Mouse (Mus musculus): ENCODE results near the gene Ptbp1. TPM values are rescaled to one million over a fixed set of nuclear protein-coding genes. Genes with fewer than 3 reads are reported as not detected.

The Ptbp1 gene
- polyA plus RNA-seq, 1 experiment from 2014 or later = 371 TPM

DNA sequence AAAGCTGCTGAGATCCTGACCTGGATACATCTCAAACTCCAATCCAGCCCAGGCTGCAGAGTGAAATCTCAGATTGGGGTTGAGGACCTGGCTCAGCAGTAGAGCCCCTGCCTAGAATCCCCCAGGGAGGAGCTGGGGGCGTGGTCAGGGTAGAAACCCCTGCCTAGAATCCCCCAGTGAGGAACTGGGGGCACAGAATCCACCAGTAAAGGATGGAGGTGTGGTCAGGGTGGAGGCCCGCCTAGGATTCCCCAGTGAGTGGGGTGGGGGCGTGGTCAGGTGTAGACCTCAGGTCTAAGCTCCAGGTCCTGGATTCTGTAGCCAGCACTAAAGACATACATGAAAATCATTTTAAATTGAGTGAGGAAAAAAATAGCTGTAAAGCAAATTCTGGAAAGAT, 18.6 kb downstream of the Ptbp1 start:
- ATAC-seq (ENCODE audit: low read depth) = no peak
- H3K27me3 ChIP-seq (ENCODE audit: control insufficient read depth, insufficient read depth, low read depth, low read length) = no peaks in the 10 kb centered on the region
- H3K9me3 ChIP-seq (ENCODE audit: control insufficient read depth, low read length) = no peaks in the 10 kb centered on the region
- no peak overlapping the region for H3K4me3 ChIP-seq (ENCODE audit: low read length)
- no peak overlapping the region for H3K27ac ChIP-seq (ENCODE audit: low read length)
- peaks cover 21% of the 10 kb centered on the region for H3K4me1 ChIP-seq (replicated peaks; ENCODE audit: control insufficient read depth, insufficient read depth, low read length)
- H3K36me3 ChIP-seq (ENCODE audit: control insufficient read depth, insufficient read depth, low read length) = no peaks in the 10 kb centered on the region
- 49% methylated on average over 3 of the region's 3 CpGs for WGBS
- no peak overlapping the region; the same call in 1 of the 2 replicates for H3K4me2 ChIP-seq (ENCODE audit: low read depth, low read length)
- H3K9ac ChIP-seq (ENCODE audit: low read length) = no peak overlapping the region

DNA sequence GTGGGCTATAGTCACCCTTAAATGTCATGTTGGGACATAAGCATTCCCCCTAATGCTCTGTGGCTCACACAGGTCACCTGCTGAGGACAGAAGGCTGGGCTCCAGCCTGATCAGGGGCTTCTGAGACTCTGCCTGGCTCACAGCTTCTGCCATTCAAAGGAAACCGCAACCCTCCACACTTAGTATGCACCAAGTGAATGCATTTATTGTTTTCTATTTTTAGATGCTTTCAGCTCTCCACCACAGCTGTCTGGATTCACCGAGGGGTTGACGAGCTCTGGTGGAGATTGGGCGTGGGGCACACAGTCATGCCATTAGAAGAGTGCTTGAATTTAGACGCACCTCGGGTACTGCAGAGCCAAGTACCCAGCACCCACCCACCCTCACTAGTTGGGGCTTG, 19.1 kb downstream of the Ptbp1 start:
- Histone ChIP-seq H3K4me1 (replicated peaks; ENCODE audit: control insufficient read depth, insufficient read depth, low read length) (peaks cover 21% of the 10 kb centered on the region), H3K27ac (ENCODE audit: low read length) (no peak overlapping the region)
- 14% methylated on average over 6 of the region's 6 CpGs for WGBS

DNA sequence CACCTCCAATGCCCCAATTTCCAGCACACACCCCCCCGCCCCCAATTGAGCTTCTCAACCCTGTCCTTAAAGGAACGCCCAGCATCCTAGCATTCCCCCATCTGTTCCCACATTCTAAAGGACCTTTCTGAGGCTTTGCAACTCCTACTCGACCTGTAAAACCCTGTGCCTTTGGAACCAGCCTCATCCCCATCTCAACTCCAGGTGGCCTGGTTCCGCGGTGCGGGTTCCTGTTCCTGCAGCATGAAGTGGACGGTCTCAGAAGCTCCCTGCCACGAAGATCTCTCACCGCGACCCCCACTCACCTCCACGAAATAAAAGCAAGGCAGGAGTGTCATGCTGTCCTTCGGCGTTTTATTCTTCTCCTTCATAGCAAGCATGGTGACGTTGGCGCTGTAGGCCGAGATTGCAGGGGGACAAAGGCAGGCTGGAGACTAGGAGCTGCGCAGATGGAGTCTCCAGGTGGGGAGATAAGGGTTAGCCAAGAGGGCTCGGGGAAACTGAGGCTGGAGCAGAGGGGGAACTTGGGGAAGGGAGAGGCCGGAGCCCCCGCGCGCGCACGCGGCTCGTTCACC, 19.6 kb downstream of the Ptbp1 start:
- Histone ChIP-seq H3K27ac (ENCODE audit: low read length) (no peak overlapping the region), H3K4me2 (ENCODE audit: low read depth, low read length) (peak overlapping the region; percentile 94), H3K4me1 (replicated peaks; ENCODE audit: control insufficient read depth, insufficient read depth, low read length) (peaks cover 21% of the 10 kb centered on the region), H3K9me3 (ENCODE audit: control insufficient read depth, low read length) (no peaks in the 10 kb centered on the region), H3K9ac (ENCODE audit: low read length) (peak overlapping the region; percentile 83), H3K27me3 (ENCODE audit: control insufficient read depth, insufficient read depth, low read depth, low read length) (no peaks in the 10 kb centered on the region), H3K4me3 (ENCODE audit: low read length) (peak overlapping the region; percentile 74), H3K36me3 (ENCODE audit: control insufficient read depth, insufficient read depth, low read length) (no peaks in the 10 kb centered on the region)
- no peak for ATAC-seq (ENCODE audit: low read depth)
- 1% methylated on average over 26 of the region's 26 CpGs for WGBS

More for the DNA sequence above, 19.1 kb downstream of the Ptbp1 start:
- no peaks in the 10 kb centered on the region for H3K27me3 ChIP-seq (ENCODE audit: control insufficient read depth, insufficient read depth, low read depth, low read length)
- H3K9ac ChIP-seq (ENCODE audit: low read length) = no peak overlapping the region; the same call in 1 of the 2 replicates
- H3K4me2 ChIP-seq (ENCODE audit: low read depth, low read length) = peak overlapping the region; percentile 94
- no peak for ATAC-seq (ENCODE audit: low read depth)
- H3K4me3 ChIP-seq (ENCODE audit: low read length) = peak overlapping the region; percentile 74
- no peaks in the 10 kb centered on the region for H3K9me3 ChIP-seq (ENCODE audit: control insufficient read depth, low read length)
- H3K36me3 ChIP-seq (ENCODE audit: control insufficient read depth, insufficient read depth, low read length) = no peaks in the 10 kb centered on the region

DNA sequence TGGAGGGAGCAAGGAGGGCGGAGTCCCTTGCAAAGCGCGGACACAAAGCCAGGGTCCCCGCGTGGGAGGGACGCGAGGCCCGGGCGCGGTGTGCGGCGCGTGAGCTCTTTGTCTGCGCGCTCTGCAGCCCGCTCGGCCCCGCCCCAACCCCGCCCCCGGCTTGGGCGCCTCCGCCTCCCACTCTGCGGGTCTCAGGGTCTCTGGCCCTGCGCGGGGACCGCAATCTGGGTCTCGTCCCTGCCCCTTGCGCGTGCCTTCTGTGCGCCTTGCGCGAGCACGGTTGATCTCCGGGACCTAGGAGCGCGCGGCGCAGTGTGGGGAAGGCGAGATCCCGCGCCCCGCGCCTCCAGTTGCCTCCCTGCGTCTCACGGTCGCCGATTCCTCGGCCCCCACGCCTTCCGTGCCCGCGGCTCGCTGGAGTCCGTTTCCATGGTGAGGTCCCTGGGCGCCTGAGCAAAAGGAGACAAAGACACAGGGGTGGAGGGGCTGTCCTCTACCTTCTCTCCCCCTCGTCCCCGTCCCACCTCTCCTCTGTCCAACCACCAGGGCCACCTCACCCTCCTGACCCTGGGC, 20.1 kb downstream of the Ptbp1 start, which contains the start of the genes Prtn3 and Plppr3:
Gene Prtn3 (plus strand): TSS at position 187 of the 573 bp plus-strand sequence.
Gene Plppr3 (minus strand): TSS at position 345 of the 573 bp plus-strand sequence.
- ATAC-seq (ENCODE audit: low read depth) = peak; percentile 84
- peak within 1 kb of the TSS; percentile 74 for H3K4me3 ChIP-seq (ENCODE audit: low read length)
- H3K9ac ChIP-seq (ENCODE audit: low read length) = peak within 1 kb of the TSS; percentile 83
- no peaks in the 10 kb centered on the region for H3K27me3 ChIP-seq (ENCODE audit: control insufficient read depth, insufficient read depth, low read depth, low read length)
- under 1% methylated on average over 34 of the region's 57 CpGs for WGBS
- H3K4me2 ChIP-seq (ENCODE audit: low read depth, low read length) = peak within 1 kb of the TSS; percentile 94
- H3K9me3 ChIP-seq (ENCODE audit: control insufficient read depth, low read length) = no peaks in the 10 kb centered on the region
- peaks cover 21% of the 10 kb centered on the region for H3K4me1 ChIP-seq (replicated peaks; ENCODE audit: control insufficient read depth, insufficient read depth, low read length)
- no peaks in the 10 kb centered on the region for H3K36me3 ChIP-seq (ENCODE audit: control insufficient read depth, insufficient read depth, low read length)
- no peak within 1 kb of the TSS for H3K27ac ChIP-seq (ENCODE audit: low read length)

DNA sequence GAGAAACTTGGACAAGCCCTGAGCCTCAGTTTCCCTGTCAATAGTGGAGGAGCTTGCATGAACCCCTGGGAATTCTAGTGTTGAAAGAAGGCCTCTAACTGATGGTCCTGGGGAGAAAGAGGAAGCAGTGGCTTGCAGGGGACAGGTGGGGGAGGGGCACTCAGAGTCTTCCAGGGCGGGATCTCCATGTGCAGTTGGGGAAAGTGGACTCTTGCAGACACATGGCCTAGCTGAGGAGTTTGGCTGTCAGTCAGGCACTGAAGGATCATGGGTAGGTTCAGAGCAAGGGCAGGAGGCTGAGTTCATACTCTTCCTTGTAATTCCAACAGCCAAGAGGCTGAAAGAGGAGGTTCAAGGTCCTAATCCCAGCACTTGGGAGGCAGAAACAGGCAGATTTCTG, 22.9 kb downstream of the Ptbp1 start:
- peaks cover 28% of the 10 kb centered on the region for H3K4me1 ChIP-seq (replicated peaks; ENCODE audit: control insufficient read depth, insufficient read depth, low read length)
- no peaks in the 10 kb centered on the region for H3K36me3 ChIP-seq (ENCODE audit: control insufficient read depth, insufficient read depth, low read length)
- no peak overlapping the region for H3K9ac ChIP-seq (ENCODE audit: low read length)
- ATAC-seq (ENCODE audit: low read depth) = no peak
- no peaks in the 10 kb centered on the region for H3K9me3 ChIP-seq (ENCODE audit: control insufficient read depth, low read length)
- H3K4me2 ChIP-seq (ENCODE audit: low read depth, low read length) = no peak overlapping the region
- no peaks in the 10 kb centered on the region; the same call in 1 of the 2 replicates for H3K27me3 ChIP-seq (ENCODE audit: control insufficient read depth, insufficient read depth, low read depth, low read length)
- WGBS = 50% methylated on average over 1 of the region's 1 CpGs
- H3K27ac ChIP-seq (ENCODE audit: low read length) = no peak overlapping the region
- no peak overlapping the region for H3K4me3 ChIP-seq (ENCODE audit: low read length)

DNA sequence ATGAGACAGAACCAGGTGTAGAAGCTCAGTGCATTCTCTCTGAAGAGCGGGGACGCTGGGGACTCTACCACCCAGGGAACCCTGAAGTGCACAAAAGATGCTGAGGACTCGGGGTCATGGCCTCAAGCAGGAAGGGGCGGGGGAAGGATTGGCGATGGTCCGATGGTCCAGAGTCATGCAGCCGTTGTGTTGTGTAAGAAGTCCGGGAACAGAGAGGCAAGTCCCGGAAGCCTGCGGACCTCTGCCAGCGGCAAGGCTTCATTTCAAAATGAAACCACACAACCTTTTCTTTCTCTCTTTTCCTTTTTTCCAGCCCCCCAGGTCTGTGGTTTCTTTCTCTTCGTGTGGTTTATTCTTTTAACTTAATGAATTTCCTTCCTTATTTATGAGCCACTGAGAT, 23.5 kb downstream of the Ptbp1 start:
- Histone ChIP-seq H3K4me1 (replicated peaks; ENCODE audit: control insufficient read depth, insufficient read depth, low read length) (peaks cover 29% of the 10 kb centered on the region), H3K27ac (ENCODE audit: low read length) (no peak overlapping the region)

DNA sequence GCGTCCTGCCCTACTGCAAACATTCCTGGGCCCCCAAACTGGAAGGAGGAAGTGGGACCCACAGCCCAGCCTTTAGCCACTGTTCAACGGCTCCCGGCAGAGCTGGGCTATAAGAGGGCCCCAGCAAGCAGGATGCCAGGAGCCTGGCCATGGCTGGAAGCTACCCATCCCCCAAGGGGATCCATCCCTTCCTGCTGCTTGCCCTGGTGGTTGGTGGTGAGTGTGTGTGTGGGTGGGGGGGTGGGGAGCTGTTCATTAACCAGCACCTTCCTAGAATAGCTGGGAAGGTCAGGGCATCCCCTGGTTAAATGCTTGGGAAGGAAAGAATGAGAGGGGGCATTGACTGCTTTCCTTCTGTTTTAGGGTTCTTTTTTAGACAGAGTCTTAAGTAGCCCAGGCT, 25.3 kb downstream of the Ptbp1 start:
- Histone ChIP-seq H3K27ac (ENCODE audit: low read length) (no peak overlapping the region), H3K9me3 (ENCODE audit: control insufficient read depth, low read length) (no peaks in the 10 kb centered on the region), H3K27me3 (ENCODE audit: control insufficient read depth, insufficient read depth, low read depth, low read length) (peaks cover 3% of the 10 kb centered on the region), H3K36me3 (ENCODE audit: control insufficient read depth, insufficient read depth, low read length) (no peaks in the 10 kb centered on the region), H3K4me3 (ENCODE audit: low read length) (no peak overlapping the region), H3K4me1 (replicated peaks; ENCODE audit: control insufficient read depth, insufficient read depth, low read length) (peaks cover 21% of the 10 kb centered on the region), H3K9ac (ENCODE audit: low read length) (no peak overlapping the region), H3K4me2 (ENCODE audit: low read depth, low read length) (no peak overlapping the region)
- 14% methylated on average over 3 of the region's 3 CpGs for WGBS
- no peak for ATAC-seq (ENCODE audit: low read depth)

More for the DNA sequence above, 23.5 kb downstream of the Ptbp1 start:
- Histone ChIP-seq H3K9me3 (ENCODE audit: control insufficient read depth, low read length) (no peaks in the 10 kb centered on the region), H3K4me3 (ENCODE audit: low read length) (no peak overlapping the region), H3K4me2 (ENCODE audit: low read depth, low read length) (no peak overlapping the region), H3K36me3 (ENCODE audit: control insufficient read depth, insufficient read depth, low read length) (no peaks in the 10 kb centered on the region), H3K9ac (ENCODE audit: low read length) (no peak overlapping the region), H3K27me3 (ENCODE audit: control insufficient read depth, insufficient read depth, low read depth, low read length) (peaks cover 3% of the 10 kb centered on the region)
- no peak for ATAC-seq (ENCODE audit: low read depth)
- WGBS = 44% methylated on average over 12 of the region's 12 CpGs

DNA sequence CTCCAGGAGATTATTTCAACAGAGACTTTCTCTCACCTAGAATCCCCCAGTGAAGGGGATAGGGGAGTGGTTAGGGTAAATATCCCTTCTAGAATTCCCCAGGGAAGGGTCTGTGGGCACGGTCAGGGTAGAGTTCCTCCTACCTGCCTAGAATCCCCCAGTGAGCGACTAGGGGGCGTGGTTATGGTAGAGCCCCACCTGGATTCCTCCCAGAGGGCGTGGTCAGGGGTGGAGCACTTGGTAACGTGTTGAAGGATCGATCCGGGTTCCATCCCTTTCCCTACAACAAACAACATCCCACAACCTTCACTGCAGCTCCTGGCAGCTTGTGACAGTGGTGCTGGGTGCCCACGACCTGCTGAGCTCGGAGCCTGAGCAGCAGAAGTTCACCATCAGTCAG, 26.5 kb downstream of the Ptbp1 start:
- peaks cover 15% of the 10 kb centered on the region for H3K4me1 ChIP-seq (replicated peaks; ENCODE audit: control insufficient read depth, insufficient read depth, low read length)

DNA sequence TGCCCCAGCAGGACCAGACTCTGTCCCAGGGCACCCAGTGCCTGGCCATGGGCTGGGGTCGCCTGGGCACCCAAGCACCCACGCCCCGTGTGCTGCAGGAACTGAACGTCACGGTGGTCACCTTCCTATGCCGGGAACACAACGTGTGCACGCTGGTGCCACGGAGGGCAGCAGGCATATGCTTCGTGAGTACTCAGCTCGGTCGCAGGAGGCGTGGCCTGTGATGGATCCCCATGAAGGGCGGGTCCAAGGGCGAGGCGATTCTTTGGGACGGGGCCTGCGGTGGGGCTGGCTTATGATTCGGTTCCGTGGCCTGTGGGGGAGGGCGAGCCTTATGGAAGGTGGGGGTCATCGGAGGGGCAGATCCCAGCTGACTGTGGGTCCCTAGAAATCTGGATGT, 27.8 kb downstream of the Ptbp1 start:
- no peaks in the 10 kb centered on the region for H3K9me3 ChIP-seq (ENCODE audit: control insufficient read depth, low read length)
- 0 out of 2 replicates have a peak overlapping the region, but pooled peaks have one; percentile 39 for H3K9ac ChIP-seq (ENCODE audit: low read length)
- H3K36me3 ChIP-seq (ENCODE audit: control insufficient read depth, insufficient read depth, low read length) = no peaks in the 10 kb centered on the region
- H3K4me3 ChIP-seq (ENCODE audit: low read length) = peak overlapping the region; percentile 30
- no peak overlapping the region for H3K27ac ChIP-seq (ENCODE audit: low read length)
- 4% methylated on average over 22 of the region's 22 CpGs for WGBS
- peak overlapping the region; percentile 51 for H3K4me2 ChIP-seq (ENCODE audit: low read depth, low read length)
- H3K4me1 ChIP-seq (replicated peaks; ENCODE audit: control insufficient read depth, insufficient read depth, low read length) = peaks cover 13% of the 10 kb centered on the region
- peaks cover 3% of the 10 kb centered on the region for H3K27me3 ChIP-seq (ENCODE audit: control insufficient read depth, insufficient read depth, low read depth, low read length)
- ATAC-seq (ENCODE audit: low read depth) = peak; percentile 10; the same call in 1 of the 2 replicates

More for the DNA sequence above, 26.5 kb downstream of the Ptbp1 start:
- Histone ChIP-seq H3K4me2 (ENCODE audit: low read depth, low read length) (peak overlapping the region; percentile 6; the same call in 1 of the 2 replicates), H3K36me3 (ENCODE audit: control insufficient read depth, insufficient read depth, low read length) (no peaks in the 10 kb centered on the region), H3K9ac (ENCODE audit: low read length) (no peak overlapping the region), H3K27ac (ENCODE audit: low read length) (no peak overlapping the region), H3K4me3 (ENCODE audit: low read length) (no peak overlapping the region), H3K27me3 (ENCODE audit: control insufficient read depth, insufficient read depth, low read depth, low read length) (peaks cover 3% of the 10 kb centered on the region), H3K9me3 (ENCODE audit: control insufficient read depth, low read length) (no peaks in the 10 kb centered on the region)
- WGBS = 13% methylated on average over 9 of the region's 9 CpGs
- ATAC-seq (ENCODE audit: low read depth) = no peak

Measured in lung, embryonic 16.5 days (tissue).